Mouse (Mus musculus) small intestine, adult 2 months (tissue): ENCODE results near the gene Adam22.

Experiments
- CTCF ChIP-seq: fragments of 200-500 bp; IDR thresholded peaks from 2 replicates; pipeline ENCODE4 v1.5.1; 2012; ENCODE audit warnings: low read depth, mild to moderate bottlenecking, control low read depth, inconsistent platforms, low read length, moderate library complexity, mixed read lengths; ENCODE audit not compliant: insufficient replicate concordance, insufficient read length; ENCODE audit errors: extremely low read depth
- POLR2A ChIP-seq: fragments of 200-500 bp; IDR thresholded peaks from 2 replicates; pipeline ENCODE4 v1.6.1; 2012; ENCODE audit warnings: low read depth, mild to moderate bottlenecking, control low read depth, inconsistent platforms, low read length, moderate library complexity

DNA sequence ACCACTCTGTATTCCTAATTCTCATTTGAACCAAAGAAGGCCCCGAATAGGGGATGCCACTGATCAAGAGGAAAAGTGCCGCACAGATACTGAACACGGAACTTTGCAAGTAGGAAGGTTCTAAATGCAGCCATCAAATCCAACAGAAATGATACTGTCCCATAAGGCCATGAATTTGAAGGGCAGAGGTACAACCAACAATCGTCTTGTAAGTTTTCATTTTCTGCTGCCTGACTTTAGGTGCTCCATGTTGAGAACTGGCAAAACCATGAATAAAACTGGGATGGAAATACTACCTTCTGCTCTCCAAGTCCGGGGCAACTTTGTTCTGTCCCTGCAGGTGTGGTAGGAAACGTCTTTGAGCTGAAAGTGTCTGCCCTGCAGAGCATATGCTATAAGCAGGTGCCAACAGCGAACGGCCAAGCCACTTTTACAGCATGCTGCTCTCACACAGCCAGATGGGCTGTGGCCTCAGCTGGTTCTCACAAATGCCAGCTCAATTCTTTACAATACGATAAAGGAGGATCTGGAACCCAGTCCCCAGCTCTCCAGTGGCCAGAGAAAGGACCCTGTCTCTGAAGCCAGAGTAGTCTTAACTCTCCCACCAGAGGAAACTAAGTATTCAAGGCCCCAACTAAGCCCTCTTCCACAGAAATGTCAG lies 293.9 kb downstream of the Adam22 start:
- TF ChIP-seq POLR2A (no peak), CTCF (no peak)
